Mouse (Mus musculus): ENCODE measurements around the gene Ap4e1. TPM values are rescaled to one million over a fixed set of nuclear protein-coding genes. Genes with fewer than 3 reads are reported as not detected.

The Ap4e1 gene
- polyA plus RNA-seq (2015; fragmentation: Nextera tagmentation; extraction: Ambion mirVana): 5.4 and 6.6 TPM in 2 replicates

DNA sequence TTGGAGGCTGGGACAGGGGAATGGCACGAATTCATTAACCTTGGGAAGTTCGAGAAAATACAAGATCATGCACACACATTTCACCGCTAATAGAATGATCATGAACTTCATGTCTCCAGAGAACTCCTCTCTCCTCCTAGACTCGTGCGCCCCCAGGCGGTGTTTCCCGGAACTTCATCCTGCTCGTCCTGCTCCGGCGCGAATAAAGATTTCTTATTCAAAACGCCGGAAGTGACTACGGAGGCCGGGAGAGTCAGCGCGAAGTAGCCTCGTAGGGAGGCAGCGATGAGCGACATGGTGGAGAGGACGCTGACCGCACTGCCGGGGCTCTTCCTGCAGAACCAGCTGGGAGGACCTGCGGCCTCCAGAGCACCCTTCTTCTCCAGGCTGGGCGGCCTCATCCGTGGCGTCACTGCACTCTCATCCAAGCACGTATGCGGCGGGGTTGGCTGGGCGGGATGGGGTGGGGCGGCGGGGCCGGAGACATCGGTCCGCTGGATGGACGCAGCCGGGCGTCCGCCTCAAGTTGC is at the start of gene Ap4e1:
Gene Ap4e1, plus strand, starts transcription at position 249 of the 530 bp plus-strand sequence.

DNA sequence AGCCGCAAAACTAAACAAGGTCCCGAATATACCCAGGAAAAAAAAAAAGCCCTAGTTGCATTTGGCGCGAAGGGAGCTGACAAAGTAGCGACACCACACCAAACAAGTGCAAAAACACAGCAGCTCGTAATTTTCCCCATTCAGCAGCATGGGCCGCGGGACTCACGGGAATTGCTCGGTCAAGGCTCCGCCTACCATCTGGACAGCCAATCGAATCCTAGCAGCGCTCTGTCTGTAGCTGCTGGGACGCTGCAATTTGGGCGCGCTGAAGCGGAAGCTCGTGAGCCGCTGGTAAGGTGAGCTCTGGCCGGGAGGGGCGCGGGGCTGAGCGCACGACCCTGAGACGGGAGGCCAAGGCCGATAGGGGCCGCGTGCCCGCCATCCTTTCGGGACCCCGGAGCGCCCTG is 61.9 kb downstream of the Ap4e1 start, which contains the start of gene Blvra:
Gene Blvra, plus strand, starts transcription at position 231 of the 407 bp plus-strand sequence.

Small RNA genes lying within 50 kb of the gene (microRNA-seq; reads per million reads assigned to microRNA genes)
- gene Gm24081 (ENCODE audit: borderline replicate concordance, insufficient number of aligned reads): not detected

Other genes starting within 250 kb of the Ap4e1 start
- gene Usp50, start 225.2 kb upstream of the Ap4e1 start, polyA plus RNA-seq (2015; fragmentation: Nextera tagmentation; extraction: Ambion mirVana): 2.0 and 5.1 TPM in 2 replicates
- 21.1 and 31.1 TPM in 2 replicates for gene Trpm7, start 132.5 kb upstream of the Ap4e1 start, polyA plus RNA-seq (2015; fragmentation: Nextera tagmentation; extraction: Ambion mirVana)
- 33.6 and 63.9 TPM in 2 replicates for gene Sppl2a, start 75.5 kb upstream of the Ap4e1 start, polyA plus RNA-seq (2015; fragmentation: Nextera tagmentation; extraction: Ambion mirVana)
- gene Blvra, start 61.9 kb downstream of the Ap4e1 start, polyA plus RNA-seq (2015; fragmentation: Nextera tagmentation; extraction: Ambion mirVana): 52.9 and 55.5 TPM in 2 replicates
- gene Ncaph, start 125.2 kb downstream of the Ap4e1 start, polyA plus RNA-seq (2015; fragmentation: Nextera tagmentation; extraction: Ambion mirVana): 15.4 and 18.2 TPM in 2 replicates
- gene Itpripl1, start 134.7 kb downstream of the Ap4e1 start, polyA plus RNA-seq (2015; fragmentation: Nextera tagmentation; extraction: Ambion mirVana): 10.5 and 11.5 TPM in 2 replicates
- 4.8 and 5.7 TPM in 2 replicates for gene 1810024B03Rik, start 199.6 kb downstream of the Ap4e1 start, polyA plus RNA-seq (2015; fragmentation: Nextera tagmentation; extraction: Ambion mirVana)
- gene Snrnp200, start 199.7 kb downstream of the Ap4e1 start, polyA plus RNA-seq (2015; fragmentation: Nextera tagmentation; extraction: Ambion mirVana): 18.6 and 21.2 TPM in 2 replicates
- gene Ciao1, start 239.1 kb downstream of the Ap4e1 start, polyA plus RNA-seq (2015; fragmentation: Nextera tagmentation; extraction: Ambion mirVana): 70.2 and 86.0 TPM in 2 replicates
- gene Tmem127, start 239.2 kb downstream of the Ap4e1 start, polyA plus RNA-seq (2015; fragmentation: Nextera tagmentation; extraction: Ambion mirVana): 32.7 and 33.1 TPM in 2 replicates